Mouse (Mus musculus) E14TG2a.4 (cell line): ENCODE results near the gene Tial1.

ENCODE experiments used
- CTCF ChIP-seq: conservative IDR thresholded peaks from 2 replicates; pipeline ENCODE4 v1.5.1; 2014; ENCODE audit warnings: low read length
- NANOG ChIP-seq: IDR thresholded peaks from 2 replicates; pipeline ENCODE4 v1.6.1; 2014; ENCODE audit warnings: borderline replicate concordance, low read length, mixed read lengths

DNA sequence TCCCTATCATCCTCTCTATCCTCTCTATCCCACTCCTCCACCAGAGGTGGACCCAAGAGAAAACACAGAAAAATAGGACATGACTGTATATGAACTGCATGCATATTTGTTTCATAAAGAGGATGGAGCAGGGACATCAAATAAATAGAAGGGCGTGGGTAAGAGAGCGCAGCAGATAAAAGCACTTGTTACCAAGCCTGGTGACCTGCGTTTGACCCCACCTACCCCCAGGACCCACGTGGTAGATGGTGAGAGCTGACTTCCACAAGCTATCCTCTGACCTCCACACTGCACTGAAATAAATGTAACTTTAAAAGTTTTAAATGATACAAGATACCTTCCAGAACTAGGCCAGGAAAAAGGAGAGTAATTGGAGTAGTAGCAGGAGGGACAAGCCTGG is 67.8 kb downstream of the Tial1 start:
- TF ChIP-seq CTCF (no peak), NANOG (no peak)
